Comparison of ENCODE assay signal across 8 mouse cellular contexts in the genomic region with DNA sequence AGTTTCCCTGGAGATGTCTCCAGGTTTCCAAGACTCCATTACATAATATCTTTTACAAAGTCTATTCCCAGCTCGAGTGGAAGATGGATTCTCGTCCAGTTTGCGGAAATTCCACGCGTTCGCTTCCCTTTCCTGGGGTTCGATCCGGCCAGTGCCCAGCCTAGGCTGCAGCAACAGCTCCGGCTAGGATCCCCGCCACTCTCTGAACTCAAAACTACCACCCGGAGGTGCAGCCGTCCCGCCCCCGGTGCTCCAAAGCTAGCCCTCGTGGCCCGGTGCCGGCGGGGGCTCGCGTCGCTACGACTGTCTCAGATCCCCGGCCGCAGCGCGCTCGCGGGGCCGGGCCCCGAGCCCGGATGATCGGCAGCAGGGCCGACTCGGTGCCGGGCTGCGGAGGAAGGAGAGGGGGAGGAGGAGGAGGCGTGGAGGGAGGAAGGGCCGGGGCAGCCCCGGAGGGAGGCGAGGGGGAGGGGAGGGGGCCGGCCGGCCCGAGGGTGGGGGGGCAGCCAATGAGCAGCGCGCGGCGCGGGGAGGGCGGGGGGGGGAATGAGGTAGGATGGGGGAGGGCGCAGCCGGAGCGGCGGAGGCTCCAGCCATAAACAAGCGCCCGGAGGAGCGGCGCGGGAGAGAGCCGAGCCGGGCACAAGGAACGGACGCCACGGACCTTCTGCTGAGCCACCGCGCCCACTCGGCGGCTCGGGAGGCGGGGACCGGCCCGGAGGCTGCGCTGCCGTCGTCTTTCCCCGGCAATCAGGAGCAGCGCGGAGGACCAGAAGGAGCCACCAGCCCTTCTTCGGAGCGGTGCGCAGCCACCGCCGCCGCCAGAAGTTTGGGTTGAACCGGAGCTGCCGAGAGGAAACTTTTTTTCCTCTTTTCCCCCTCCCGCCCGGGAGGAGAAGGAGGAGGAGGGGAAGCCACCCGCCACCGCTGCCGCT. TPM values are rescaled to one million over a fixed set of nuclear protein-coding genes. Genes with fewer than 3 reads are reported as not detected.
DNase-seq lines count a peak whose midpoint lies in the region; ATAC-seq and TF ChIP-seq lines count a peak whose summit lies in the region.

TSS of gene Crim1 (plus strand) at position 623 of the 935 bp plus-strand sequence.

- TF ChIP-seq POLR2A in small intestine, adult 2 months (IDR thresholded peaks at IDR 0.05; ENCODE audit: low read depth, low read length), result peak; percentile 87

- under 1% methylated on average over 75 of the region's 90 CpGs for WGBS in intestine, embryonic 16.5 days
- under 1% methylated on average over 49 of the region's 90 CpGs for WGBS in limb, embryonic 11.5 days
- under 1% methylated on average over 51 of the region's 90 CpGs for WGBS in midbrain, embryonic 12.5 days
- 1% methylated on average over 72 of the region's 90 CpGs for WGBS in small intestine, adult 2 months

- H3K9ac ChIP-seq in intestine, embryonic 16.5 days (ENCODE audit: low read depth, low read length), result peak within 1 kb of the TSS; percentile 87
- peak within 1 kb of the TSS; percentile 90 for H3K9ac ChIP-seq in limb, embryonic 11.5 days (ENCODE audit: low read length)
- H3K9ac ChIP-seq in midbrain, embryonic 12.5 days (replicated peaks), result peak within 1 kb of the TSS; percentile 91

- peak; percentile 84 for ATAC-seq in intestine, embryonic 16.5 days
- ATAC-seq in limb, embryonic 11.5 days (ENCODE audit: insufficient number of reproducible peaks, low FRiP score, low TSS enrichment, low read depth), result peak; percentile 79
- ATAC-seq in midbrain, embryonic 12.5 days (ENCODE audit: low FRiP score, low read depth), result peak; percentile 87

- peak within 1 kb of the TSS; percentile 88 for H3K4me3 ChIP-seq in intestine, embryonic 16.5 days (ENCODE audit: low read length)
- H3K4me3 ChIP-seq in limb, embryonic 11.5 days (ENCODE audit: low read depth, low read length), result peak within 1 kb of the TSS; percentile 64
- H3K4me3 ChIP-seq in midbrain, embryonic 12.5 days, result peak within 1 kb of the TSS; percentile 95
- H3K4me3 ChIP-seq in small intestine, adult 2 months (ENCODE audit: low read depth, low read length), result peak within 1 kb of the TSS; percentile 90

- H3K27ac ChIP-seq in intestine, embryonic 16.5 days (ENCODE audit: low read length), result peak within 1 kb of the TSS; percentile 96
- peak within 1 kb of the TSS; percentile 89 for H3K27ac ChIP-seq in limb, embryonic 11.5 days (replicated peaks; ENCODE audit: low read depth, low read length)
- H3K27ac ChIP-seq in midbrain, embryonic 12.5 days (replicated peaks), result peak within 1 kb of the TSS; percentile 91
- peak within 1 kb of the TSS; percentile 82 for H3K27ac ChIP-seq in small intestine, adult 2 months (ENCODE audit: insufficient read depth, low read depth, low read length)

- H3K4me2 ChIP-seq in intestine, embryonic 16.5 days (ENCODE audit: low read depth, low read length), result peak within 1 kb of the TSS; percentile 92
- peak within 1 kb of the TSS; percentile 98 for H3K4me2 ChIP-seq in limb, embryonic 11.5 days (ENCODE audit: low read depth, severe bottlenecking)
- peak within 1 kb of the TSS; percentile 95 for H3K4me2 ChIP-seq in midbrain, embryonic 12.5 days (replicated peaks)

- DNase-seq in adrenal gland, adult 2 months, result peak; percentile 92
- DNase-seq in embryo, embryonic 11 days, result peak; percentile 90
- no peak for DNase-seq in gonadal fat pad, adult 2 months (ENCODE audit: low read depth)
- DNase-seq in limb, embryonic 11.5 days (ENCODE audit: low spot score), result peak; percentile 79
- no peak for DNase-seq in c-Kit-positive CD71-positive TER-119-positive erythroid progenitor cells, embryonic 14.5 days (ENCODE audit: low spot score)

- H3K36me3 ChIP-seq in intestine, embryonic 16.5 days (ENCODE audit: control insufficient read depth, insufficient read depth, low read length), result no peaks in the 10 kb centered on the region
- no peaks in the 10 kb centered on the region for H3K36me3 ChIP-seq in limb, embryonic 11.5 days (ENCODE audit: control insufficient read depth, insufficient read depth, low read length)
- no peaks in the 10 kb centered on the region for H3K36me3 ChIP-seq in midbrain, embryonic 12.5 days
- H3K36me3 ChIP-seq in small intestine, adult 2 months (ENCODE audit: control insufficient read depth, insufficient read depth, low read length), result no peaks in the 10 kb centered on the region

- H3K27me3 ChIP-seq in intestine, embryonic 16.5 days (replicated peaks; ENCODE audit: control insufficient read depth, insufficient read depth, low read length), result no peaks in the 10 kb centered on the region
- 0 out of 2 replicates have a peak, but pooled peaks cover 3% of the 10 kb centered on the region for H3K27me3 ChIP-seq in limb, embryonic 11.5 days (ENCODE audit: control insufficient read depth, insufficient read depth, low read length)
- H3K27me3 ChIP-seq in midbrain, embryonic 12.5 days, result 0 out of 2 replicates have a peak, but pooled peaks cover 3% of the 10 kb centered on the region
- H3K27me3 ChIP-seq in small intestine, adult 2 months (ENCODE audit: control insufficient read depth, insufficient read depth, low read length), result no peaks in the 10 kb centered on the region

- peaks cover 26% of the 10 kb centered on the region for H3K4me1 ChIP-seq in intestine, embryonic 16.5 days (ENCODE audit: control insufficient read depth, insufficient read depth, low read length)
- H3K4me1 ChIP-seq in limb, embryonic 11.5 days (ENCODE audit: control insufficient read depth, insufficient read depth, low read length), result peaks cover 5% of the 10 kb centered on the region; the same call in 1 of the 2 replicates
- peaks cover 25% of the 10 kb centered on the region for H3K4me1 ChIP-seq in midbrain, embryonic 12.5 days
- peaks cover 16% of the 10 kb centered on the region for H3K4me1 ChIP-seq in small intestine, adult 2 months (ENCODE audit: control insufficient read depth, insufficient read depth, insufficient read length, low read length)

- no peak for TF ChIP-seq CTCF in small intestine, adult 2 months (IDR thresholded peaks at IDR 0.05; ENCODE audit: extremely low read depth, insufficient read length, insufficient replicate concordance, low read depth, low read length)

- H3K9me3 ChIP-seq in intestine, embryonic 16.5 days (ENCODE audit: control insufficient read depth, low read length), result no peaks in the 10 kb centered on the region
- no peaks in the 10 kb centered on the region for H3K9me3 ChIP-seq in limb, embryonic 11.5 days (ENCODE audit: control insufficient read depth, low read length)
- no peaks in the 10 kb centered on the region for H3K9me3 ChIP-seq in midbrain, embryonic 12.5 days

RNA-seq across cellular contexts. Expression of gene Crim1, which starts in this region (rescaled TPM):
- 10 to 100 TPM; 30.8 to 32.5 TPM for total RNA-seq in adrenal gland, adult 2 months (2021)
- 12.9 and 18.8 TPM in 2 replicates for polyA plus RNA-seq in adrenal gland, adult 2 months (2012; rRNA removed)
- 44.6 and 46.9 TPM in 2 replicates for polyA plus RNA-seq in gonadal fat pad, adult 2 months (2012; rRNA removed)
- 3.9 and 4.0 TPM in 2 replicates for polyA plus RNA-seq in intestine, embryonic 16.5 days (2015; fragmentation: Nextera tagmentation; extraction: Ambion mirVana)
- 3.5 and 4.9 TPM in 2 replicates for polyA plus RNA-seq in limb, embryonic 11.5 days (2014; fragmentation: Nextera tagmentation; extraction: Ambion mirVana)
- polyA plus RNA-seq in midbrain, embryonic 12.5 days (2016; fragmentation: Nextera tagmentation; extraction: Ambion mirVana), result 6.2 and 6.3 TPM in 2 replicates
- 12.9 and 36.1 TPM in 2 replicates for polyA plus RNA-seq in small intestine, adult 2 months (2012; rRNA removed)

Comparison
In these comparisons a context has a peak if more than half of its experiments do, and no peak if none do; other contexts are left out.
1. DNase-seq: peak in adrenal gland, adult 2 months (single experiment), embryo, embryonic 11 days (single experiment) and limb, embryonic 11.5 days (single experiment); none in gonadal fat pad, adult 2 months (single experiment) and c-Kit-positive CD71-positive TER-119-positive erythroid progenitor cells, embryonic 14.5 days (single experiment).
2. Peak in every context shown above with its lines, with median percentiles within 50 percentile points of each other: ATAC-seq, H3K27ac ChIP-seq, H3K4me2 ChIP-seq, H3K4me3 ChIP-seq and H3K9ac ChIP-seq.